Mouse (Mus musculus) liver, embryonic 14.5 days (tissue): ENCODE measurements at regions not wholly inside any gene's neighbourhood (a gene's known extent, or its start where the extent isn't known, plus 50 kb on each side); places are given as distances from the start of the nearest gene placed in this dataset.

Source experiments
- CTCF ChIP-seq: IDR thresholded peaks from 2 replicates; pipeline ENCODE4 v1.5.1; 2016; ENCODE audit warnings: antibody characterized with exemption, low read depth, control low read depth
- EP300 ChIP-seq: IDR thresholded peaks from 2 replicates; pipeline ENCODE4 v1.6.1; 2016; ENCODE audit warnings: antibody characterized with exemption, low read depth

GRCm38 (mm10) chr5:40308510-40308909 lies 553.2 kb upstream of the Hs3st1 start:
- TF ChIP-seq CTCF (no peak), EP300 (no peak)
